Mouse (Mus musculus): ENCODE measurements at regions not wholly inside any gene's neighbourhood (a gene's known extent, or its start where the extent isn't known, plus 50 kb on each side); places are given as distances from the start of the nearest gene placed in this dataset.

GRCm38 (mm10) chr4:9047151-9047550 lies 808.3 kb upstream of the Car8 start:
- no peaks in the 10 kb centered on the region for H3K9me3 ChIP-seq
- no peak overlapping the region for H3K4me2 ChIP-seq (replicated peaks)
- H3K9ac ChIP-seq: no peak overlapping the region
- no peaks in the 10 kb centered on the region for H3K4me1 ChIP-seq
- WGBS: 75% methylated on average over 4 of the region's 4 CpGs
- H3K27me3 ChIP-seq: peaks cover 4% of the 10 kb centered on the region; the same call in 1 of the 2 replicates
- H3K27ac ChIP-seq: no peak overlapping the region
- no peak for ATAC-seq (ENCODE audit: low FRiP score, low read depth)
- no peaks in the 10 kb centered on the region for H3K36me3 ChIP-seq
- H3K4me3 ChIP-seq: no peak overlapping the region

- no peaks in the 10 kb centered on the region for H3K4me1 ChIP-seq
- no peak overlapping the region for H3K9ac ChIP-seq
- no peak overlapping the region for H3K4me2 ChIP-seq (replicated peaks)
- no peak overlapping the region for H3K4me3 ChIP-seq
- WGBS: 87% methylated on average over 14 of the region's 14 CpGs
- H3K36me3 ChIP-seq: no peaks in the 10 kb centered on the region
- ATAC-seq (ENCODE audit: low FRiP score, low read depth): no peak
- H3K9me3 ChIP-seq: no peaks in the 10 kb centered on the region
- no peak overlapping the region for H3K27ac ChIP-seq
- peaks cover 4% of the 10 kb centered on the region; the same call in 1 of the 2 replicates for H3K27me3 ChIP-seq
Measured at GRCm38 (mm10) chr4:9046436-9046835, 807.6 kb upstream of the Car8 start.

DNA sequence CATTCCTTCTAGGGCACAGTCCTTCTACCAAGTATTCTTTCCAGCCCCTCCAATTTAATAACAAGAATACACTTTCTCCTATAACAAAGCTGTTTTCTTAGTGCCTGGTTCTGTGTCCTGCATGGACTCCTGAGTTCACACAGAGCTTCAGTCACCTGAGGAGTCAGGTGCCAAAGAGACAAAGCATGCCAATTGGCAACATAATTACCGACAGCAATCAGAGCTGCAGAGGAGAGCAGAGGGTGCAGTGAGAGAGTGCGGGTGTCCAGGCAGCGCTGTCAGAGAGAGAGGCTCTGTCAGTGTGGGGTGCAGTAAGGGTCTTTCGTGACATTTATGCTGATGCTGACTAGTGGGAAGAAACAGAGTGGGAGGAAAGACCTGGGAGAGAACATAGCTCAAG lies 807.2 kb upstream of the Car8 start:
- Histone ChIP-seq H3K27ac (no peak overlapping the region), H3K9me3 (no peaks in the 10 kb centered on the region), H3K4me1 (no peaks in the 10 kb centered on the region), H3K9ac (no peak overlapping the region), H3K4me3 (no peak overlapping the region), H3K36me3 (no peaks in the 10 kb centered on the region), H3K27me3 (peaks cover 4% of the 10 kb centered on the region; the same call in 1 of the 2 replicates), H3K4me2 (replicated peaks) (no peak overlapping the region)
- no peak for ATAC-seq (ENCODE audit: low FRiP score, low read depth)
- WGBS: 75% methylated on average over 4 of the region's 4 CpGs

- Histone ChIP-seq H3K27me3 (0 out of 2 replicates have a peak, but pooled peaks cover 23% of the 10 kb centered on the region), H3K4me2 (replicated peaks) (no peak overlapping the region), H3K4me3 (no peak overlapping the region), H3K9me3 (no peaks in the 10 kb centered on the region), H3K9ac (no peak overlapping the region), H3K4me1 (peaks cover 13% of the 10 kb centered on the region), H3K36me3 (no peaks in the 10 kb centered on the region), H3K27ac (no peak overlapping the region)
- 78% methylated on average over 4 of the region's 4 CpGs for WGBS
- ATAC-seq (ENCODE audit: low FRiP score, low read depth): no peak
Measured at GRCm38 (mm10) chr4:9036005-9036404, 797.2 kb upstream of the Car8 start.

GRCm38 (mm10) chr4:9035350-9035749 lies 796.5 kb upstream of the Car8 start:
- Histone ChIP-seq H3K9ac (no peak overlapping the region), H3K36me3 (no peaks in the 10 kb centered on the region), H3K27ac (no peak overlapping the region), H3K4me2 (replicated peaks) (no peak overlapping the region), H3K4me3 (no peak overlapping the region), H3K4me1 (peaks cover 13% of the 10 kb centered on the region), H3K27me3 (peaks cover 27% of the 10 kb centered on the region; the same call in 1 of the 2 replicates), H3K9me3 (no peaks in the 10 kb centered on the region)
- 46% methylated on average over 4 of the region's 4 CpGs for WGBS
- peak; percentile 65 for ATAC-seq (ENCODE audit: low FRiP score, low read depth)

GRCm38 (mm10) chr4:9034280-9034679 lies 795.4 kb upstream of the Car8 start:
- no peaks in the 10 kb centered on the region for H3K9me3 ChIP-seq
- ATAC-seq (ENCODE audit: low FRiP score, low read depth): no peak
- no peak overlapping the region for H3K9ac ChIP-seq
- H3K27me3 ChIP-seq: peaks cover 36% of the 10 kb centered on the region
- no peak overlapping the region for H3K27ac ChIP-seq
- H3K4me1 ChIP-seq: peaks cover 13% of the 10 kb centered on the region
- no peak overlapping the region for H3K4me3 ChIP-seq
- no peak overlapping the region for H3K4me2 ChIP-seq (replicated peaks)
- H3K36me3 ChIP-seq: no peaks in the 10 kb centered on the region
- WGBS: 44% methylated on average over 4 of the region's 4 CpGs

GRCm38 (mm10) chr4:9033106-9033642 lies 794.3 kb upstream of the Car8 start:
- Histone ChIP-seq H3K9me3 (no peaks in the 10 kb centered on the region), H3K36me3 (no peaks in the 10 kb centered on the region), H3K9ac (no peak overlapping the region), H3K27me3 (peaks cover 31% of the 10 kb centered on the region), H3K4me1 (peaks cover 22% of the 10 kb centered on the region), H3K27ac (no peak overlapping the region), H3K4me3 (no peak overlapping the region), H3K4me2 (replicated peaks) (no peak overlapping the region)
- 79% methylated on average over 6 of the region's 6 CpGs for WGBS
- ATAC-seq (ENCODE audit: low FRiP score, low read depth): no peak

DNA sequence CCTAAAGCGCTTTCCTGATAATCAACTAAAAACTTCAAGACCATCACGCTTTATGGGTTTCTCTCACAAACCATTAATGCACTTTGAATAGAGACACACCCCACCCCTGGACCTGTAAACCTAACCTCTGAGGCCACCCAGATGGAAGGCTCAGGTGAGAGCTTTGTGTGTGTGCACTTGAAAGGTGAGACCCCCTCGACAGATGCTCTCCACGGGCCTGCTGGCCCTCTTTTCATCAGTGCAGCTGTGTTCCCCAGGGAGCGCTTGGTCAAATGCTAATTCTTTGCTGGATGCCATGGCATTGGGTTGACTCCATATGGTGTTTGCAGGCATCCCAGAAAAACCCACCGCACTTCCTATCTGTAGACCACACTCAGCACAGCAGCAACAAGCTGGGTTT lies 792.8 kb upstream of the Car8 start:
- 0 out of 2 replicates have a peak, but pooled peaks have one; percentile 12 for ATAC-seq (ENCODE audit: low FRiP score, low read depth)
- H3K4me3 ChIP-seq: no peak overlapping the region
- peaks cover 30% of the 10 kb centered on the region for H3K27me3 ChIP-seq
- no peaks in the 10 kb centered on the region for H3K36me3 ChIP-seq
- no peak overlapping the region for H3K27ac ChIP-seq
- peaks cover 33% of the 10 kb centered on the region for H3K4me1 ChIP-seq
- no peak overlapping the region for H3K4me2 ChIP-seq (replicated peaks)
- H3K9me3 ChIP-seq: no peaks in the 10 kb centered on the region
- 24% methylated on average over 6 of the region's 6 CpGs for WGBS
- H3K9ac ChIP-seq: no peak overlapping the region

- Histone ChIP-seq H3K4me2 (replicated peaks) (peak overlapping the region; percentile 82), H3K27me3 (peaks cover 45% of the 10 kb centered on the region), H3K9ac (peak overlapping the region; percentile 46; the same call in 1 of the 2 replicates), H3K36me3 (no peaks in the 10 kb centered on the region), H3K4me3 (peak overlapping the region; percentile 45), H3K27ac (no peak overlapping the region), H3K4me1 (peaks cover 32% of the 10 kb centered on the region), H3K9me3 (no peaks in the 10 kb centered on the region)
- ATAC-seq (ENCODE audit: low FRiP score, low read depth): no peak
- WGBS: 18% methylated on average over 6 of the region's 6 CpGs
Measured at GRCm38 (mm10) chr4:9028946-9029345, 790.1 kb upstream of the Car8 start.

DNA sequence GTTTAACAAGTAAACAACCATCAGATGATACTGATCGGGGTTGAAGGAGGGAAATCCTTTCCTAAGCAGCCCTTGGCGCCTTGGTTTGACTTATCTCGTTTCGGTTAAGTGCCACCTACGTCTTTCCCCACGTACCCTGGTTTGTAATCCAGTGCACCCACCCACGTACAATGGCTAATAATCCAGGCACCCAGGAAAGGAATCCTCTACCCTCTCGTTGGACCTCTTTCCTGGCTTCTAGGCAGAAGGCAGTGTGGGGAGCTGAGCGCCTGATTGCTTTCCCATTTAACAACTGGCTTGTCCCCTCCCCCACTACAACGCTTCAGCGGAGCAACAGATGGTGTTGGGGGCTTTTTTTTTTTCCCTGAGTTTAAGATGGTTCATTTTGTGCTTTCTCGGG lies 789.6 kb upstream of the Car8 start:
- no peaks in the 10 kb centered on the region for H3K36me3 ChIP-seq
- peak overlapping the region; percentile 82 for H3K4me2 ChIP-seq (replicated peaks)
- whole genome bisulfite sequencing: under 1% methylated on average over 12 of the region's 12 CpGs
- ATAC-seq (ENCODE audit: low FRiP score, low read depth): no peak
- H3K9me3 ChIP-seq: no peaks in the 10 kb centered on the region
- peak overlapping the region; percentile 45 for H3K4me3 ChIP-seq
- H3K27me3 ChIP-seq: peaks cover 50% of the 10 kb centered on the region
- peaks cover 32% of the 10 kb centered on the region for H3K4me1 ChIP-seq
- peak overlapping the region; percentile 17; the same call in 1 of the 2 replicates for H3K27ac ChIP-seq
- H3K9ac ChIP-seq: peak overlapping the region; percentile 46; the same call in 1 of the 2 replicates

DNA sequence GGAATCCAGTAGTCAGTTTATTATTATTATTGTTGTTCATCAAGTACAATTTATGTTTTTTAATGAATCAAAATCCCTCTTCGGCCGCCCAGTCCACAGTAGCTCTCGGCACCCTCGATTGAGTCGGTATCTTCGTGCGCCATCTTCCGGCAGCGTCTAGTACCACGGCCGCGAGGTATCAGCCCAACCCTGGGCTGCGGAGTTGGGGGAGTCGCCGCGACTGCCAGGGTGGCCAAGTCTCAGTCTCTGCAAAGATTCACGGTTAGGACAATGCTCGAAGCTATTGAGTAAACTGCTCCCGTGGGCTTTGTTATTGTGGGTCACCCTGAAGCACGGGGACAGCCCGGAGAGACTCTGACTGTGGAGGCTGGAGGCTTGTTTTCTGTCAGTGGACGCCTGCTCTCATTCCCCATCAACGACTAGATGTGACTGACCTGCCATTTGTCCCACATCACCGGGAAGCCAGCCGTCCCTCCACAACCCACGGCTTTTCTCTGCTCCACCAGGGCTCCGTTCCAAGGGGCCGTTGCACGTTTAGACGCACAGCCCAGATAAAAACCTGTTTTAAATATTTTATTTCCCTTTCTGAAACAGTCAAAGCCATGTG lies 789.1 kb upstream of the Car8 start:
- peak; percentile 76; the same call in 1 of the 2 replicates for ATAC-seq (ENCODE audit: low FRiP score, low read depth)
- Histone ChIP-seq H3K4me2 (replicated peaks) (peak overlapping the region; percentile 82), H3K36me3 (no peaks in the 10 kb centered on the region), H3K4me3 (peak overlapping the region; percentile 45), H3K4me1 (peaks cover 32% of the 10 kb centered on the region), H3K9ac (peak overlapping the region; percentile 55; the same call in 1 of the 2 replicates), H3K27me3 (peaks cover 51% of the 10 kb centered on the region), H3K27ac (peak overlapping the region; percentile 17; the same call in 1 of the 2 replicates), H3K9me3 (no peaks in the 10 kb centered on the region)
- under 1% methylated on average over 30 of the region's 30 CpGs for WGBS

GRCm38 (mm10) chr4:9027383-9027782 lies 788.5 kb upstream of the Car8 start:
- Histone ChIP-seq H3K4me3 (no peak overlapping the region), H3K36me3 (no peaks in the 10 kb centered on the region), H3K4me2 (replicated peaks) (peak overlapping the region; percentile 82), H3K9ac (no peak overlapping the region), H3K27me3 (peaks cover 56% of the 10 kb centered on the region), H3K9me3 (no peaks in the 10 kb centered on the region), H3K4me1 (peaks cover 32% of the 10 kb centered on the region), H3K27ac (no peak overlapping the region)
- 5% methylated on average over 7 of the region's 7 CpGs for WGBS
- ATAC-seq (ENCODE audit: low FRiP score, low read depth): no peak

Data from limb, embryonic 13.5 days (tissue).